Mouse (Mus musculus) limb, embryonic 12.5 days (tissue): ENCODE measurements at regions not wholly inside any gene's neighbourhood (a gene's known extent, or its start where the extent isn't known, plus 50 kb on each side); places are given as distances from the start of the nearest gene placed in this dataset.

Experiments used
- ATAC-seq: fragments of 200-750 bp; cut with Nextera tagmentation; 2 replicates; pipeline ENCODE4 v1.8.0; 2017; ENCODE audit warnings: low read depth, moderate TSS enrichment; ENCODE audit not compliant: insufficient number of reproducible peaks, insufficient read depth, low FRiP score, low TSS enrichment
- H3K27ac ChIP-seq: fragments of 300-500 bp; sonication (generic); 2 replicates; pipeline ENCODE4 v1.5.1; 2016; ENCODE audit warnings: mild to moderate bottlenecking, moderate library complexity
- H3K27me3 ChIP-seq: fragments of 300-500 bp; sonication (generic); 2 replicates; pipeline ENCODE4 v1.6.1; 2016; ENCODE audit warnings: mild to moderate bottlenecking, moderate library complexity
- H3K36me3 ChIP-seq: fragments of 300-500 bp; sonication (generic); 2 replicates; pipeline ENCODE4 v1.6.1; 2016; ENCODE audit warnings: mild to moderate bottlenecking, moderate library complexity
- H3K4me1 ChIP-seq: fragments of 300-500 bp; sonication (generic); replicated peaks from 2 replicates; pipeline ENCODE4 v1.6.1; 2016
- H3K4me2 ChIP-seq: fragments of 300-500 bp; sonication (generic); 2 replicates; pipeline ENCODE4 v1.6.1; 2016; ENCODE audit warnings: mild to moderate bottlenecking, moderate library complexity
- H3K4me3 ChIP-seq: fragments of 300-500 bp; sonication (generic); replicated peaks from 2 replicates; pipeline ENCODE4 v1.5.1; 2016; ENCODE audit warnings: mild to moderate bottlenecking
- H3K9ac ChIP-seq: fragments of 300-500 bp; sonication (generic); replicated peaks from 2 replicates; pipeline ENCODE4 v1.6.1; 2016; ENCODE audit warnings: mild to moderate bottlenecking, moderate library complexity
- H3K9me3 ChIP-seq: fragments of 300-500 bp; sonication (generic); 2 replicates; pipeline ENCODE4 v1.6.1; 2016; ENCODE audit warnings: mild to moderate bottlenecking, moderate library complexity
- WGBS: fragments of 180-500 bp; shearing (Covaris S2); methylation state at CpG from one replicate; pipeline ENCODE4 v1.1.7; 2016; 5-methylcytosine and 5-hydroxymethylcytosine counted together

DNA sequence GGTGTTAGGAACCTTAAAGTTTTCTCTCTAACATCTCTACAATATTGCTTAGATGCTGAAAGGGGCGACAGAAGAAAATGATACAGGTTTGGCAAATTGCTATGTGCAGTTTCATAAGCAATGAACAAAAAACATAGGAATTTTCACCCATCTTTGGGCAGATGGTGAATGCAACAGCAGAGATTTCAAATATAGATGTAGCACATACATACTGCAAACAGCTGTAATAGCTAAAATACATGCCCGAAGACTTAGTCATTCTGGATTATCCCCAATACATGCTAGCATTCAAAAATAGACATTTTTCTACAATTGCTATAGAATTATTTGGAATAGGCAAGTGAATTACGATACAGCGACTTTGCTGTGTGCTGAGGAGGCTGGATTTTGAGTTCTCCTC, 544.1 kb downstream of the D3Ertd751e start:
- no peaks in the 10 kb centered on the region for H3K27me3 ChIP-seq

GRCm38 (mm10) chr3:42312424-42312823, 570.0 kb downstream of the D3Ertd751e start:
- H3K4me1 ChIP-seq, result no peaks in the 10 kb centered on the region
- WGBS, result 88% methylated on average over 1 of the region's 1 CpGs
- no peaks in the 10 kb centered on the region for H3K36me3 ChIP-seq
- H3K9ac ChIP-seq, result no peak overlapping the region
- H3K9me3 ChIP-seq, result no peaks in the 10 kb centered on the region
- no peak overlapping the region for H3K4me2 ChIP-seq
- H3K27me3 ChIP-seq, result no peaks in the 10 kb centered on the region
- no peak for ATAC-seq
- no peak overlapping the region for H3K27ac ChIP-seq
- no peak overlapping the region for H3K4me3 ChIP-seq

More for the DNA sequence above, 544.1 kb downstream of the D3Ertd751e start:
- Histone ChIP-seq H3K4me3 (no peak overlapping the region), H3K4me2 (no peak overlapping the region), H3K9ac (no peak overlapping the region), H3K9me3 (no peaks in the 10 kb centered on the region), H3K36me3 (no peaks in the 10 kb centered on the region), H3K4me1 (no peaks in the 10 kb centered on the region), H3K27ac (no peak overlapping the region)
- 86% methylated on average over 4 of the region's 4 CpGs for WGBS
- ATAC-seq, result no peak

DNA sequence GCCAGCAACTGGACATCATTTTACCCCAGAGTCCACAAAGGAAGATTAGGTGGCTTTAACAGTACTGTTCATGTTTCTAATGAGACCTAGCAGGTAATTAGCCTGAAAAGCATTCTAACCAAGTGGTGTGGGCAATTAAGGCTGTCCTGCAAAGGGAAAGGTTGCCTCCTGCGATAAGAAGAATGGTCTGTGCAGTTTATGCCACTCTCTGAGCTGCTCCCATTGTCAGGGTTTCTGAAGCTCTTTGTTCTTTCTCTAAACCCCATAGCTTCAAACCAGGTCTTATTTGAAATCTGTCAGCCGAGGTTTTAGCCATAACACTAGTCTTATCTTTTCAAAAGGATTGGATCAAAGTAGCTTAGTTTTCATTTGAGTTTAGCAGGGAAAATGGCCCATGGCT, 585.3 kb downstream of the D3Ertd751e start:
- H3K36me3 ChIP-seq, result no peaks in the 10 kb centered on the region
- no peaks in the 10 kb centered on the region for H3K4me1 ChIP-seq
- 57% methylated on average over 2 of the region's 2 CpGs for WGBS
- no peak for ATAC-seq
- no peak overlapping the region for H3K4me2 ChIP-seq
- no peak overlapping the region for H3K9ac ChIP-seq
- H3K27ac ChIP-seq, result no peak overlapping the region
- no peaks in the 10 kb centered on the region for H3K9me3 ChIP-seq
- H3K4me3 ChIP-seq, result no peak overlapping the region
- no peaks in the 10 kb centered on the region for H3K27me3 ChIP-seq

GRCm38 (mm10) chr3:42342806-42343205, 600.4 kb downstream of the D3Ertd751e start:
- Histone ChIP-seq H3K4me3 (no peak overlapping the region), H3K4me1 (no peaks in the 10 kb centered on the region), H3K9ac (no peak overlapping the region), H3K36me3 (no peaks in the 10 kb centered on the region), H3K27me3 (no peaks in the 10 kb centered on the region), H3K9me3 (no peaks in the 10 kb centered on the region), H3K27ac (no peak overlapping the region), H3K4me2 (no peak overlapping the region)
- 72% methylated on average over 2 of the region's 2 CpGs for WGBS
- ATAC-seq, result no peak

GRCm38 (mm10) chr3:42376785-42377184, 634.4 kb downstream of the D3Ertd751e start:
- Histone ChIP-seq H3K4me3 (no peak overlapping the region), H3K9ac (no peak overlapping the region), H3K4me1 (no peaks in the 10 kb centered on the region), H3K27me3 (no peaks in the 10 kb centered on the region), H3K4me2 (no peak overlapping the region), H3K27ac (no peak overlapping the region), H3K36me3 (no peaks in the 10 kb centered on the region), H3K9me3 (no peaks in the 10 kb centered on the region)
- no peak for ATAC-seq
- whole genome bisulfite sequencing, result 29% methylated on average over 1 of the region's 1 CpGs

DNA sequence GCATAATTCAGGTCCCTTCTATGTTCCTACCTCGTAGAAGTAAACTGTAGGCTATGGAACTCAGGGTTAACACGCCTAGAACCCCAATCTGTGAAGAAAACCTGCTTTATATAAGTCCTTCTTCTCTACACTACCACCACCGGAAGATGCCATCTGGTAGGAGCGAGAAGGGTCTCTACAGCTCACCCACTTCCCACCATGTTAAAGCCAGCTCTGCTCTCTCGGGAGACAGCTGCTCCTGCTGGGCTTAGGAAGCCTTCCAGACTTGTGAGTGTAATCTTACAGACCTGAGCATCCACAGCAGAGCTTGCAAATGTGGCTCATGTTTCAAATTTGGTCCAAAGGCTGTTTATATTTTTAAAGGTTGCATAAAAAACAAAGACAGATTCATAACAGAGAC, 639.7 kb downstream of the D3Ertd751e start:
- Histone ChIP-seq H3K9me3 (no peaks in the 10 kb centered on the region), H3K36me3 (no peaks in the 10 kb centered on the region), H3K4me1 (no peaks in the 10 kb centered on the region), H3K4me3 (no peak overlapping the region), H3K27ac (no peak overlapping the region), H3K27me3 (no peaks in the 10 kb centered on the region), H3K4me2 (no peak overlapping the region), H3K9ac (no peak overlapping the region)
- WGBS, result 74% methylated on average over 5 of the region's 5 CpGs
- no peak for ATAC-seq

GRCm38 (mm10) chr3:42402716-42403115, 660.3 kb downstream of the D3Ertd751e start:
- no peak for ATAC-seq
- no peaks in the 10 kb centered on the region for H3K4me1 ChIP-seq
- H3K4me2 ChIP-seq, result no peak overlapping the region
- no peak overlapping the region for H3K4me3 ChIP-seq
- H3K9me3 ChIP-seq, result no peaks in the 10 kb centered on the region
- no peak overlapping the region for H3K27ac ChIP-seq
- H3K36me3 ChIP-seq, result no peaks in the 10 kb centered on the region
- no peak overlapping the region for H3K9ac ChIP-seq
- no peaks in the 10 kb centered on the region for H3K27me3 ChIP-seq

GRCm38 (mm10) chr3:42408958-42409633, 666.7 kb downstream of the D3Ertd751e start:
- H3K4me1 ChIP-seq, result no peaks in the 10 kb centered on the region
- no peaks in the 10 kb centered on the region for H3K27me3 ChIP-seq
- H3K4me2 ChIP-seq, result no peak overlapping the region
- no peaks in the 10 kb centered on the region for H3K36me3 ChIP-seq
- no peak overlapping the region for H3K4me3 ChIP-seq
- no peak overlapping the region for H3K27ac ChIP-seq
- no peak for ATAC-seq
- 49% methylated on average over 2 of the region's 2 CpGs for WGBS
- no peaks in the 10 kb centered on the region for H3K9me3 ChIP-seq
- no peak overlapping the region for H3K9ac ChIP-seq

GRCm38 (mm10) chr3:42427363-42427762, 685.0 kb downstream of the D3Ertd751e start:
- Histone ChIP-seq H3K4me3 (no peak overlapping the region), H3K36me3 (no peaks in the 10 kb centered on the region), H3K9ac (no peak overlapping the region), H3K27me3 (no peaks in the 10 kb centered on the region), H3K9me3 (no peaks in the 10 kb centered on the region), H3K4me1 (no peaks in the 10 kb centered on the region), H3K4me2 (no peak overlapping the region), H3K27ac (no peak overlapping the region)
- 78% methylated on average over 9 of the region's 9 CpGs for WGBS
- no peak for ATAC-seq

- no peaks in the 10 kb centered on the region for H3K27me3 ChIP-seq
- H3K9ac ChIP-seq, result no peak overlapping the region
- H3K9me3 ChIP-seq, result no peaks in the 10 kb centered on the region
- H3K4me1 ChIP-seq, result no peaks in the 10 kb centered on the region
- H3K36me3 ChIP-seq, result no peaks in the 10 kb centered on the region
- no peak overlapping the region for H3K27ac ChIP-seq
- ATAC-seq, result no peak
- no peak overlapping the region for H3K4me3 ChIP-seq
- WGBS, result 44% methylated on average over 1 of the region's 1 CpGs
- no peak overlapping the region for H3K4me2 ChIP-seq
Measured at GRCm38 (mm10) chr3:42449575-42449974, 707.2 kb downstream of the D3Ertd751e start.

GRCm38 (mm10) chr3:42464353-42464752, 721.9 kb downstream of the D3Ertd751e start:
- Histone ChIP-seq H3K4me2 (no peak overlapping the region), H3K27me3 (no peaks in the 10 kb centered on the region), H3K4me3 (no peak overlapping the region), H3K36me3 (no peaks in the 10 kb centered on the region), H3K9me3 (no peaks in the 10 kb centered on the region), H3K27ac (no peak overlapping the region), H3K9ac (no peak overlapping the region), H3K4me1 (no peaks in the 10 kb centered on the region)
- ATAC-seq, result no peak

DNA sequence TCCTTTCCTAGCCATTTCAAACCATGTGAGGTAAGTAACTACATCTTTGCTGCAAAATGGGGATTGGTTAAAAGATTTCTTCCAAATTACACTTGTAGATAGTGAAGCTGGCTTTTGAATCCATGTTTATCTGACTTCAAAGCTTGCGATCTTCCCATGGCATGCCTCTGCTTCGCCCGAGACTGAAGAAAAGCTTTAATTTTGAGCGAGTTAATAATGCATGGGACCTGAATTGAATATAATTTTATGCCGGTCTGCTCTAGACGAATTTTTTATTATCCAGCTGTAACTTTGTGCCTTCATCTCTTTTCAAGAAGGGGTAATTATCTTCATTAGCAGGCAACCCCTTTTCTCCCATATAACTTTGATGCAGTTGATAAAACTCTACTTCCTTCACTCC, 724.7 kb downstream of the D3Ertd751e start:
- H3K4me2 ChIP-seq, result no peak overlapping the region
- 79% methylated on average over 6 of the region's 6 CpGs for WGBS
- no peaks in the 10 kb centered on the region for H3K4me1 ChIP-seq
- no peaks in the 10 kb centered on the region for H3K27me3 ChIP-seq
- H3K9ac ChIP-seq, result no peak overlapping the region
- no peaks in the 10 kb centered on the region for H3K36me3 ChIP-seq
- ATAC-seq, result no peak
- H3K9me3 ChIP-seq, result no peaks in the 10 kb centered on the region
- no peak overlapping the region for H3K27ac ChIP-seq
- H3K4me3 ChIP-seq, result no peak overlapping the region
